Mouse (Mus musculus) thymus, postnatal 4 days (tissue): ENCODE results near the gene Nptxr.

ENCODE experiments used
- DNase-seq: peaks from one replicate; pipeline ENCODE4 v3.0.0; 2021

The Nptxr gene

DNA sequence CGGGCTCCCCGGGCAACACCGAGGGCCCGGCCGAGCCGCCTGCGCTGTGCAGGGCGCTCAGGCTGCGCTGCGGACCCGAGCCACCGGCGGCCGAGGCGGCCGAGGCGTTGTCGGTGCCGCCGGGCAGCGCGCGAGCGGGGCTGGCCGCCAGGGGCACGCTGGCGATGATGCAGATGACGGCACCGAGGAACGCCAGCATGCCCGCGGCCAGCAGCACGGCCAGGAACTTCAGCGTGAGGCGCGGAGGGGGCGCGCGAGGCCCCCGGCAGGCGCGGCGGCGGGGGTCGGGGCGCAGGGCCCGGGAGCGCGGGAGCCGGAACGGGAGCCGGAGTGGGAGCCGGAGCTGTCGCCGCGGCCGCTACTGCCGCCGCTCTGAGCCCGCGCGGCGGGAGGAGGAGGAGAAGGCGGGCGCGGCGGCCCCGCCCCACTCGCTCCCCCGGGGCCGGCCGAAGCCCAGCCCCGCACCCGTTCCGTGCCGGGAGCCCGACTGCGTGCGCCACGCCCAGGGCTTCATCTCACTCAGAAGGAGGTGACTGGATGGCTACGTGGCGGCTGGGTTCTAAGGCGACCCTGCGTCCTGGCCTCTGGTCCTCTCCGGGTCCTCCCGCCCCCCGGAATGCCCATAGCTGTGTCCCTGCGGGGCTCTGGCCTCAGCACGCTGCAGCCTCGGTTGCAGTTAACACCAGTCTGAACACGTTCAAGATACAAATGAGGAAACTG is at the start of gene Nptxr:
TSS of gene Nptxr (minus strand) at position 415 of the 720 bp plus-strand sequence.
- peak; percentile 41 for DNase-seq

DNA sequence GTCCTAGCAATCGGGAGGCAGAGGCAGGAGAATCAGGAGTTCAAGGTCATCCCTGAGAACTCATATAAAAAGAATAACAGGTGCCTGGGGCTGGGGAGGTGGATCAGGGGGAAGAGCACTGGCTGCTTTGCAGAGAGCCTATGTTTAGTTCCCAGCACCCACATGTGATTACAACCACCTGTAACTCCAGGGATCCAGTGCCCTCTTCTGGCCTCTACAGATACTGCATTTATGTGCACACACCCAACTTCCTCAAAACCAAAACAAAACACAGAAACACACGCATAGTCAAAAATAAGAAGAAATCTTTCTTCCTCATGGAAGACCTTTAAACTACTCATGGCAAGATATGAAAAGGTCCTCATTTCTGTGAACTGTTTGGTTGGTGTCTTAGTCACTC is 45.6 kb upstream of the Nptxr start:
- no peak for DNase-seq

DNA sequence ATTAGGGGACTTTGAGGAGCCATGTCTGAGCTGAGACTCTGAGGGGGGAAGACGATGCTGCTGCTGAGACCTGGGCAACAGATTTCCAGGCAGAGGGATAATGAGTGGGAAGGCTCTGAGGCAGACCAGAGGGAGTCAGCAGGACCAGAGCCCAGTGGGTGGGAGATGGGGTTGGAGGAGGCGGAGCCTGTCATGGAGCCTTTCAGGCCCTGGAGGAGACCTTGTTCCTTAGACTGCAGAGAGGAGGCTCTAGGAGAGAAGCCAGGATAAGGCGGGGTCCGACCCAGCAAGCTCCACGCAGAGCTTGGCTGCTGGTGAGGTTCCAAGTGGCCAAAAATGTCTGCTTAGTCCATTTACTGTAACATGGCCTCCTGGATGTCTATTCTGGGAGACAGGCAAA is 42.5 kb upstream of the Nptxr start:
- DNase-seq = no peak

DNA sequence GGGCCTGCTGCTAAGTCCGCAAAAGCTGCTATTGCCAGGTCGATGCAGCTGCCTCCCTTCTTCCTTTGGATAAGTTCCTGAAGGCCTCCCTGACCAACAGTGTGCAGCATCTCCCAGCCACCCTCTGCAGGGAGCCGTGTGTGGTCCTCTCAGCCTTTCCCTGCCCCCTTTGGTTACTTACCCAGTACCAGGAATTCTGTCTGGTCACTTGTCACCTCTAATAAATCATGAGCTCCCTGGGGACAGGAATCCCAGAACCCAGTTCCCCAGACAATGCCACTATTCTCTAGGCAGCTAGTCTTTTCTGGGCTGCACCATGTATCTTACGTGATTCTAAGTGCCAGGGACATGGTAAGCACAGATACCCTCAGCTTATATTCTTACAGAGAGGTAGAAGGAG is 41.4 kb upstream of the Nptxr start:
- DNase-seq = no peak

DNA sequence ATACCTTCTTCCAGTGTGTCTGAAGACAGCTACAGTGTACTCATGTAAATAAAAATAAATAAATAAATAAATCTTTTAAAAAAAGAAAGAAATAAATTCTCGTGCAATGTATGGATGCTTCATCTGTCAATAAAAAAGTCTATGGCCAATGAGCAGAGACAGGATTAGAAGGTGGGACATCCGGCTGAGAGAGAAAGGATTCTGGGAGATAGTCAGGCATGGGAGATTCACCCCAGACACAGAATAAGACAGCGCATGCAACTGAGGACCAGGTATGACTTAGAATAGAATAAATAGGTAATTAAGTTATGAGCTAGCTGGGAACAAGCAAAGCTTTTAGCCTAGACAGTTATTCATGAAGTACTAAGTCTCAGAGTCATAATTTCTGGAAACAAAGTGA is 38.4 kb upstream of the Nptxr start:
- no peak for DNase-seq

DNA sequence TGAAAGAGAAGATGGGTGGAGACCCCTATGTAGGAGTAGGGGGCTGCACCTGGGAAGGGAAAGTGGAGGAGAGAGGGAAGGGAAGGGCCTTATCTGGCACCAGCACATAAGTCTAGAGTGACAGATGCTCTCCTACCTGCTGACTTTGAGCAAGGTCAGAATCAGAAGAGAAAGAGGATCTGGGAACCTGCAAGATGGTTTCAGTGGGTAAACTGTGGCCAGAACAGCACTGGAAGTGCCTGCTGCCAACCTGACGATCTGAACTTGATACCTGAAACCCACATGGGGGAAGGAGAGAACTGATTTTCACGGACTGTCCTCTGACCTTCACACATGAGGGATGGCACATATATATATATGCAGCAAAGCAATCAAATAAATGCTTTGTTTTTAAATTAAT is 35.7 kb upstream of the Nptxr start:
- DNase-seq = no peak

DNA sequence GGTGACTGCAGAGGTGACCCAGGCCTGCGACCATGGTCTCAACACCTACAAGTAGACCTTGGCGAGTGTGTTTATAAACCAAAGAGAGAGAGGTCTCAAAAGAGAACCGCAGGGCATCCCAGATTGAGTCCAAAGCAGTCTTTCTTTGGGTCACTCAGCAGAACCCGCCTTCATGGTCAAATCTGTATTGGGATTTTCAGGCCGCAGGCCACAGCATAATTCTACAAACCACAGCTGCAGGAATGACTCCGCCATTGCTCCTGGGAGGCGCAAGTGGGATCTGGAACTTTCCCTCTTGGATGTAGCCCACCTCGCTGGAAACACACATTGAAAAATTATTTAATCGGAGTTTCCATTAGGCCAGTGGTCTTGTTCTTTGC is 30.3 kb upstream of the Nptxr start:
- no peak for DNase-seq

DNA sequence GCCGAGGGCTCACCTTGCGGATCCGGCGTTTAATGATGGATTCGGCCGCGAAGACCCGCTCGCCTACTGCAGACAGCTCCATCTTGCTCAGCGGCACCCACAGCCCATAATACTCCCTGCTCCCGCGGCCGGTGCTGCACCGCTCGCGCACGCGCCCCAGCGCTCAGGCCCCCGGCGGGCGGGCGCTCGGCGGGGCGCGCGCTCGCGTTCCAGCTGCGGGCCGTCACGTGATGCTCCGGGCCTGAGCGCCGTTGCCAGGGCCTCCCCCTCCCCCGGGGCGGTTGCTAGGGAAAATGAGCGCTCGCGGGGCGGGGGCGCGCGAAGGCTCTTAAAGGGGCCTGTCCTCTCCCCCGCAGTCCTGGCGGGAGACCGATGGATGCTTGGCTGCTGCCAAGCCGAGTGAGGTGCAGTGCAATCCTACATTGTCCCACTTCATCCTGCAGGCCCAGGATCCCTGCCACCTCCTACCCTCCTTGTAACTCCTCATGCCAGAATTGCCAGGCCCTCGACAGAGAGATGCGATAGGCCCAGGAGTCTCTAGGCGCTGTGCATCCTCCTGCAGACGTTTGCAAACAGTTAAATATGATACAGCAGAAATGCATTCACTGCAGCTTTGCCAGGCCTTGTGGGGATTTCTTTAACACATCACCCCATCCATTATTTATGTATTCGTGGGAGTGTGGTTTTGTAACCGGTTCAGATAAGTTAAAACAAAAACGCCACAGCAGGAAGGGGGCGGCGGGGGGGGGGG is 29.7 kb upstream of the Nptxr start, which contains the start of the genes Npcd and Cbx6:
TSS of gene Npcd (minus strand) at position 108 of the 751 bp plus-strand sequence.
TSS of gene Cbx6 (minus strand) at position 559 of the 751 bp plus-strand sequence.
- peak; percentile 99 for DNase-seq

DNA sequence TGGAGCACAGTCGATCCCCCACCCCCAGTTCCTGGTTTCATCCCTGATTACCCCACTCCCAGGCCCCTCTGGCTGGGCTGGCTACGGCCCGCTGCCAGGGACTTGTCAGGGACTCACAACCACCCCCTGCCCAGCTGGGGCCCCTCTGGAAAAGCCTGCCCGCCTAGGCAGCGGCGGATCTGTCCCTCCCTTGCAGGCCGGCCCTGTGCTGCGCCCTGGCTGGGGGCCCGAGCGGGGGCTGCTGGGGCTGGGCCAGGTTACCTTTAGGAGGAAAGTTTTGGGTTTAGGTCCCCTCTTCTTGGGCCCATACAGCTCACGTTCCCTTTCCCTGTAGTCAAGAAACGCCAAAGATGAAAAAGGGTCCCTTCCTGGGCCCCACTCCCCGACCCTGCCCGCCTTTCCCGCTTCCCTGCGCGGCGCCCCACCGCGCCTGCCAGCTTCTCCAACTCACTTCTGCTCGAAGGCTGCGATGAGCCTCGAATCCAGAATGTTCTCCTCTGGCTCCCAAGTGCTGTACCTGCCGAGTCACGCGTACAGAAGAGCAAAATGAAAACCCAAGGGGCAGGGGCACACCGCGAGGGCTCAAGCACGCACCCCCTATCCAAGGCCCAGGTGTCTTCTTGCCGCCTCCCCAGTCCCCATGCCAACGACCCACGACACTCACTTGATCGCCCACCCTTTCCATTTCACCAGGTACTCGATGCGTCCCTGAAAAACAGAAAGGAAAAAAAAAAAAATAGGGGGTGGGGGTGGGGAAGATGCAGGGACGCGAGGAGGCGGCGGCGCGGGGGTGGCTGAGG is 28.9 kb upstream of the Nptxr start:
- peak; percentile 65 for DNase-seq

DNA sequence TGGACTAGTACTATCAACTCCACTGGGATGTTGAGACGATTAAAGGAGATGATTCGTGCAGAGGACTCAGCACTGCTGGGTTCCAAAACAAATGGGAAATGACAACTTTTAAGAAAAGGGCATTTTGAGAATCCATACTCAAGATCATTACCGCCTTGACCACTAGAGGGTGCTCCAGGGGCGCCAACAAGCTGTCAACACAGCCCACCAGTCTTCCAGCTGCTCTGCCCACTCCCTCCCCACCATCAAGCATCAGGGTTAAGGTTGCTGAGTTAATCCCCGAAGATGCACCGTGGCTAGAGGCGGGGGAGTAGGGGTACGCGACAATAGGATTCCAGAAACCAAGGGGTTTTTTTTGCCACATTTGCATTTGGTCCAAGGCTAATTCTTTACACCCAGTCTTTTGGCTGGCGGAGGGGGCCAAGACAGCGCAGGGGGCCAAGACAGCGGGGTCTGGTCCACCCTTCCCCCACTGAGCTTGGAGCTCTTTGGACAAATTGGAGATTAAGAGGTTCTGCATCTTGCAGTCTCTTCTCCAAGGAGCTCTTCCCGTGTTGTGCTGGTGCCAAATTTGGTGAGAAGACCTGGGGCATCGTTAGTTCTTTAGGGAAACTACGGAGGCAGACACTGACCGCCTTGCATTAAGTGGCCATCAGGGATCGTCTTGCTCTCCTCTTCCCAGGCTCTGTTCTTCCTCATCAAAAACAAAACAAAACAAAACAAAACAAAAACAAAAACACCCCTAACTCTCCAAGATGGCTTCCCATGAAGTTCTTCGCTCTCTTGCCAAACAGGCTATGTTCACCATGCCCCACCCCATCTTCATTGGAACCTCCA is 27.7 kb upstream of the Nptxr start:
- DNase-seq = peak; percentile 91

DNA sequence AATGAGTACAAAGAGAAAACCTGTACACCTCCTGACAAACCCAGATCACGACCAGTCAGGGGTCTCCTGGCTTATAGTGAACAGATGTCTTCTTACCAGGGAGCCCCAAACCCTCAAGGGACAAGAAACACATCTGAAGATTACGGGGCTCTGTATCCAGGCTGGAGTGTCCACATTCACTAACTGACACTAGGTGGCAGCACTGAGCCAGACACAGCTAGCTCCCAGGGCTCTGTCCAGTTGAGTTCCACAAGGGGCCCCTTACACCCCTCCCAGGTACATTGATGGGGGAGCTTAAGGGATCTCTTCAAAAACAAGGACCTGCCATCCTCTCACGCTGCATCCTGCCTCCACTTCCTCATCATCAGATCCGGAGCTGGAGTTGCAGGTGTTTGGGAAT is 25.8 kb upstream of the Nptxr start:
- peak; percentile 82 for DNase-seq

DNA sequence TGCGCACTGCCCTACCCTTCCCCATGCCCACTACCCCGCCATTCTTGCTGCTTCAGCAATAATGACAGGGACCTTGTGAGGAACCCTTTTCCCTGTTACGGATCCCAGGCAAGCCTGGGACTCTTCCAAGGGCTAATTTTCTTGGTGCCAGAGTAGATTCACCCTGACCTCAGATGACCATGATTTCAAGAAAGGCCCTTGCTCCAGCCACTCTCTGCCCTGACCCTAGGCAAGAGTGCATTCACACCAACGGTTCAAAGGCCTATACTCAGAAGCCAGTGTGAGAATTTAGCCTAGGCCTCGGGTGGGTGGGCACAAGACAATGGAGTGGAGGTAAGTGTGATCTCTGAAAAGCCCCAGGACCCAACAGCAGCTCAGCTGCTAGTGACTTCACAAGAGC is 24.9 kb upstream of the Nptxr start:
- DNase-seq = no peak

DNA sequence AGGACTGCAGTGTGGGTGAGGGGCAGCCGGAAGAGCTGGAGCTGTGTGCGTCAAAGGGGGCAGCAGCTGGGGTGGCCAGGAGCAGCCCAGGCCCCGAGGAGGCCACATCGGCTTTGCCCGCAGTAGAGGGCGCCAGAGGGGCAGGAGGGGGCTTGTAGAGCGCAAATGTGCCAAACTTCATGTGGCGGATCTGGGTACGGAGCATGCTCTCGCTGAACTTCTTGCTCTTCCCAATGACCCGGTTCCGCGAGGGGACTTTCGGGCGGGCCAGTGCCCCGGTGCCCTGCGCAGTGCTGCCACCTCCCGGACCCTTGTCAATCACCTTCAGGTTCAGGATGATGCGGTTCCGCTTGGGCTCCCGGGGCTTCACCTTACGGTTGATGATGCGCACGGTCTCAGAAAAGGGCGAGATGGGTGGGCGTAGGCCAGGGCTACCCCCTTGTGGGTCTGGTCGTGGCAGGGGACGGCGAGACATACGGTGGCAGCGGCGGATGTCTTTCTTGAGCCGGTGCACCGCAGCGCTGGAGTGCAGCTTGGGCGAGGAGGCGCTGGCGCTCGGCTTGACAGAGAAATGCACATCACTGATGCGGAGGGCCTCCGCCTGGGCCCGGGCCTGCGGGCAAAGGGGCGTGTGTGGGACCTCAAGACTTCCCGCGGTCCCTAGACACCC is 23.9 kb upstream of the Nptxr start:
- peak; percentile 76 for DNase-seq

DNA sequence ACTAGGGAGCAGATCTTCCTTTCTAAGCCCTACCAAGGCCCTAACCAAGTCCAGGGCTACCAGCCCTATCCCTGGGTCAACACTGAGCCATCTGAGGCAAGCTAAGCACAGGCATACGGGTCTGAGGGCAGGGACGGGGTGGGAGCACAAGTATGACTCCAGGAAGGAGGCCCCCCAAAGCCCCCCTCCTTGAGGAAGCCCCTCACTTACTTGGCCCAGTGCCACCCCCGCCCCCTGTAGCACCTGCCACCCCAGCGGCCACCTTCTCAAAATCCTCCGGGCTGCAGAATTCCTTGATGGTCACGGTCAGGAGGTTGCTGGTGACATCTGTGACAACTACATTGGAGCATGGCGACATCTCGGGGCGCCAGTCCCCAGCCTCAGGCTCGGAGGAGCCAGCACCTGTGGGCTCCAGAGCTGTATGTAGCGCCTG is 23.2 kb upstream of the Nptxr start:
- no peak for DNase-seq

DNA sequence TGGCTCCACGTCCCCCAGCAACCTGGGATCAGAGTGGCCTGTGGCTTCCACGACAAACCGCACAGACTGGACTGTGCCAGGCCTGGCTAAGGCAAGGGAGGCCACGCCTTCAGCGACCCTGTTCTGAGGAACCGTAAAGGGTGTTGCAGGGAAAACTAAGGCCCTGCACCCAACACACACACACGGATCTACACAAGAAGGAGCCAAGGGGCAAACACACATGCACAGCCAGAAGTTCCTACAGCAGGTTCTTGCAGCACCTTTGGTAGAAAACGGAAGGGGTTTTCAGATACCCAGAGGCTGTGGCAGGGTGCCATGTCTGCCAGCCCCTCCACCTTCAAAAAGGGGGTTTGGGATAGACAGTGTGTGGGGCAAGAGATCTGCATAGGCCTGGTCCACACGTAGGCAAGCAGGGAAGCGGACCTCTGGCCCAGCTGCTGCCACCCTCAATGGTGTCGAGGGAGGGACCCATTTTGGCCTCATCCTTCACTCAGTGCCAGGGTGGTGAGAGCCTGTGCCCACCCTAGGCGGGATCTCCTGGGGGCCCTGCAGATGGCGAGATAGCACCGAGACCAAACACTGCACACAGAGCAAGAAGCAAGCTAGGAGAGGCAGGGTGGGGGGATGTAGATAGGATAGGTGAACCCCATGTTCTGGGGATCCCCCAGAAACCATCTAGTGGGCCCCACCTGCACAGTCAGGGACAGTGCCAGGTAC is 22.7 kb upstream of the Nptxr start:
- no peak for DNase-seq

DNA sequence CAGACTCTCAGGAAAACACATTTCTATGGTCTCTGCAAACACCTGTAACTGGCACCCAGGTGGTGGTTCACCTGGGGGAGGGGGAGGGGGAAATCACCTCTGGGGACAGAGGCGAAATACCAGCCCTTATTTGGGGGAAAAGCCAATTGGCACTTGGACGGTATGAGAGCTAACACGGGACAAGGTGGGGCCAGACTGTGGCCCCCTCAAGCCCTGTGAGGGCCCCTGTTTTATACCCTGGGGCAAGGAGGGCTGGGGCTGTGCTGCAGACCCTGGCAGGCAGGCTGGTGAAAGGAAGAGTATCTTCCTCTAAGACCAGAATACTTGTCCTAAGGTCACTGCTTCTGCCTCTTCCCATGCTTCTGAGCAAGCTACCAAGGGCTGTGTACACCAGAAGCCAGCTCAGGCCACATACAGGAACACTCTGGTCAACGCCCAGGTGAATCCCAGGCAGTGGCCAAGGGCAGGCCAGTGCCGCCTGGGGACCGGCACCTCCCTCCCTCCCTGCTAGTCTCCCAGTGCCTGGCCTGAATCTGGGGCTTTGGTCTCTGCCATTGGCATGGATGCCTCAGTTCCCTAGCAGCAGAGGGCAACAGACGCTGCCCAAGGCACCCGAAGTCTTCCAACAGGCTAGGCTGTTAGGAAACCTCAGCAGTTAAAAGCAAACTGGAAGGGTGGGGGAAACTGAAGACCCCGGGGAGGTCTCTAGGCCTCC is 21.8 kb upstream of the Nptxr start:
- DNase-seq = no peak

DNA sequence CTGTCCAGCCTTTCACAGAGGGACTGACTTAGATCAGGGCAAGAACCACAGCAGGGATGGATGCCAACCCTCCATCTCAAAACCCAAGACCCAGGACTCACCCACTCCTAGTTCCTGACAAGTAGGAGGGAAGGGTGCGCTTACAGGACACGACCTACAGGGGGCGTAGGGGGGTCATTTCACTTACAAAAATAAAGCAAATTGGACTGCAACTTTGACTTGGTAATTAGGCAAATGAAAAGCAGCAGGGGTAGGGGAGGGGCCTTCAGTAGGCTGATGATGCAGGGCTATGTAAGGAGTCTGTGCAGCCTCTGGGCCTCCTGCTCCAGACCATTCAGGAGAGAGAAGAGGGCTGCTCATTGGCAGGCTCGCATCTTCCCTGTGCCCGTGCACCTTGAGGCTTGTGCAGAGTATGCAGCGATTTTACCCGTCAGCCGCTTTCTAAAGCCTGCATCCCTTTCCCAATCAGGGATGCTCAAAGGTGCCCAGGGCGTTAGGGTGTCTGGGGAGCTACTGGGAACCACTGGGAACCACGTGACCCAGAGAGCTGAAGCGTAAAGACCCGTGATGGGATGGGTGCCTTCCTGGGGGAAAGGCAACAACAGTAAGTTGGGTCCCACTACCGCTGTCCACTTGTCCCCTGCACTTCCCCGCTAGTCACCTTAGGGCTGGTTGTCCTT is 20.7 kb upstream of the Nptxr start:
- peak; percentile 55 for DNase-seq

DNA sequence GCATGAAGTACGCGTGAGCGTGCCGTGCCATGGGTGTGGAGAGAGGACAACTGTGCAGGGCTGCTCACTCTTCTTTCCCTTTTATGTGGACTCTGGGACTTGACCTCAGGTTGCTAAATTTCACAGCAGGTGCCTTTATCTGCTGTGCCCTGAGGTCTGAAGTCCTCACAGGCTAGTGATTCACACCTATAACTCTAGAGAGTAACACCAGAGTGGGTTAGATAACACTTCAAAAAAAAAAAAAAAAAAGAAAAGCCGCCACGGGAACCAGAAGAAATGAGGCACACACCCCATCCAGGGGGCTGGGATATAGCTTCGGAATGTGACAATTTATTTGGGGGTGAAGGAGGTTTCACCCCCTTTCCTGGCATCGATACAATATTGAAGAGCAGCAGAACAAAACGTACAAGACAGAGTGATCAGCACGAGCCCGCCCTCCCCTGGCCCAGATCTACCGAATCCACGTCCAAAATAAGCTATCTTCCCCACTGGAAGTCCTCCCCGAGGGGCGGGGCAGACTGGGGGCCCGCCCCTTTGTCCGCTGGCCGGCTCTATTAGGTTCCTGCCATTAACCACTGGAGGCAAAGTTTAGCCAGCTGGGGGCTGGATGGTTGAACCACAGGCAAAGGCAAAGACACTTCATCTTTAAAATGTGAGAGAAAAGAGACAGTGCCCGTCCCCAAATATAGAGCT is 19.2 kb upstream of the Nptxr start:
- DNase-seq = no peak
